Mouse (Mus musculus) embryonic facial prominence, embryonic 14.5 days (tissue): Measurements from ENCODE around the gene Kmt5c. TPM values are rescaled to one million over a fixed set of nuclear protein-coding genes. Genes with fewer than 3 reads are reported as not detected.

ENCODE experiments used
- polyA plus RNA-seq: library from polyadenylated mRNA; unstranded; fragments of >200 nt; fragmentation: Nextera tagmentation; extraction: Ambion mirVana; gene quantifications from 2 replicates; pipeline ENCODE4 v1.2.1, GENCODE M21; 2014

Gene Kmt5c
- polyA plus RNA-seq, 1 experiment from 2014 or later, result 41.5 TPM

Other genes with a start within 250 kb of the Kmt5c start
- gene Ppp1r12c, start 238.4 kb upstream of the Kmt5c start, polyA plus RNA-seq, result 49.2 and 50.8 TPM in 2 replicates
- 405 and 459 TPM in 2 replicates for gene Tnnt1, start 223.7 kb upstream of the Kmt5c start, polyA plus RNA-seq
- 2.6 and 3.4 TPM in 2 replicates for gene Tnni3, start 215.9 kb upstream of the Kmt5c start, polyA plus RNA-seq
- 1.2 and 1.4 TPM in 2 replicates for gene Dnaaf3, start 207.7 kb upstream of the Kmt5c start, polyA plus RNA-seq
- gene Syt5, start 192.6 kb upstream of the Kmt5c start, polyA plus RNA-seq, result 5.8 and 8.1 TPM in 2 replicates
- gene Ptprh, start 136.1 kb upstream of the Kmt5c start, polyA plus RNA-seq, result not detected in 2 replicates
- gene Tmem86b, start 108.7 kb upstream of the Kmt5c start, polyA plus RNA-seq, result 1.0 and 1.2 TPM in 2 replicates
- gene Ppp6r1, start 81.1 kb upstream of the Kmt5c start, polyA plus RNA-seq, result 7.1 and 7.7 TPM in 2 replicates
- gene Hspbp1, start 55.0 kb upstream of the Kmt5c start, polyA plus RNA-seq, result 77.5 and 77.7 TPM in 2 replicates
- 1.6 and 1.8 TPM in 2 replicates for gene Brsk1, start 49.5 kb upstream of the Kmt5c start, polyA plus RNA-seq
- gene Tmem150b, start 14.9 kb upstream of the Kmt5c start, polyA plus RNA-seq, result 0.11 TPM in 1 of 2 replicates, not detected in the other
- 36.4 and 39.6 TPM in 2 replicates for gene Cox6b2, start 13.0 kb downstream of the Kmt5c start, polyA plus RNA-seq
- gene Fam71e2, start 31.2 kb downstream of the Kmt5c start, polyA plus RNA-seq, result not detected in 2 replicates
- 0.13 TPM in 1 of 2 replicates, not detected in the other for gene Il11, start 42.7 kb downstream of the Kmt5c start, polyA plus RNA-seq
- gene Tmem190, start 42.8 kb downstream of the Kmt5c start, polyA plus RNA-seq, result not detected in 2 replicates
- 5.5 and 6.6 TPM in 2 replicates for gene Tmem238, start 49.5 kb downstream of the Kmt5c start, polyA plus RNA-seq
- gene Rpl28, start 52.8 kb downstream of the Kmt5c start, polyA plus RNA-seq, result 275 and 300 TPM in 2 replicates
- gene Ube2s, start 72.5 kb downstream of the Kmt5c start, polyA plus RNA-seq, result 347 and 359 TPM in 2 replicates
- 0.68 and 0.76 TPM in 2 replicates for gene Shisa7, start 104.6 kb downstream of the Kmt5c start, polyA plus RNA-seq
- gene Isoc2b, start 130.1 kb downstream of the Kmt5c start, polyA plus RNA-seq, result 6.5 and 7.0 TPM in 2 replicates
- gene Isoc2a, start 137.0 kb downstream of the Kmt5c start, polyA plus RNA-seq, result 1.3 and 1.6 TPM in 2 replicates
- gene Gm36210, start 166.4 kb downstream of the Kmt5c start, polyA plus RNA-seq, result 0.35 TPM in 1 of 2 replicates, not detected in the other
- gene Zfp628, start 175.1 kb downstream of the Kmt5c start, polyA plus RNA-seq, result 3.7 and 4.0 TPM in 2 replicates
- gene Nat14, start 181.9 kb downstream of the Kmt5c start, polyA plus RNA-seq, result 1.9 and 2.6 TPM in 2 replicates
- 8.1 and 8.7 TPM in 2 replicates for gene Ssc5d, start 185.7 kb downstream of the Kmt5c start, polyA plus RNA-seq
- 0.64 and 0.92 TPM in 2 replicates for gene Sbk2, start 224.3 kb downstream of the Kmt5c start, polyA plus RNA-seq
- 0.06 and 0.08 TPM in 2 replicates for gene Sbk3, start 231.1 kb downstream of the Kmt5c start, polyA plus RNA-seq